Mouse (Mus musculus) thymus, adult 2 months (tissue): Measurements from ENCODE around the gene 1700057G04Rik.

Source experiments
- CTCF ChIP-seq: fragments of 200-500 bp; IDR thresholded peaks from 2 replicates; pipeline ENCODE4 v1.5.1; 2012; ENCODE audit warnings: mild to moderate bottlenecking, control low read depth, low read length, moderate library complexity, borderline replicate concordance; ENCODE audit not compliant: control insufficient read depth, poor library complexity, insufficient read depth; ENCODE audit errors: extremely low read depth
- POLR2A ChIP-seq: fragments of 200-500 bp; IDR thresholded peaks from 2 replicates; pipeline ENCODE4 v1.6.1; 2012; ENCODE audit warnings: mild to moderate bottlenecking, low read length, control low read depth, moderate library complexity; ENCODE audit not compliant: control insufficient read depth, poor library complexity, insufficient read depth; ENCODE audit errors: extremely low read depth

DNA sequence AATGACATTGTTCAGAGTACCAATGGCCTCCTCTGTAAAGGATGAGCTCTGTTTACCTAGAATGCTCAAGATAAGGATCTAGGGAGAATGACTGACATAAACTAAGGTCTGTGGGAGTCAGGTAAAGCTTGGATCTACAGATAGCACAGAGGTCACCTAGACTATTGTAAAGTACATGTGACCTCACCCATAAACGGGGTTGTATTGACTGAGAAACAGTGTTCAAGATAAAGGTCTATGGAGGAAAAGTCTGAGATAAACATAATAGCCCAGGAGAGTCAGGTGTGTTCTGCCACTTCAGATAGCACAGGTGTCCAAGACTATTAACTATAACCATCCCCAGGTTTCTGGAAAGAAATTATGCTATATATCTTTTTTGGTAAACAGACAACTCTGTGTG, 29.8 kb downstream of the 1700057G04Rik start:
- TF ChIP-seq POLR2A (no peak), CTCF (no peak)
